Mouse (Mus musculus) neural tube, embryonic 15.5 days (tissue): ENCODE results near the gene Retreg1. TPM values are rescaled to one million over a fixed set of nuclear protein-coding genes. Genes with fewer than 3 reads are reported as not detected.

Experiments
- ATAC-seq: fragments of 200-750 bp; cut with Nextera tagmentation; 2 replicates; pipeline ENCODE4 v1.8.0; 2017; ENCODE audit warnings: mild to moderate bottlenecking, moderate TSS enrichment, moderate library complexity; ENCODE audit not compliant: low FRiP score
- H3K27ac ChIP-seq: fragments of 300-500 bp; sonication (generic); replicated peaks from 2 replicates; pipeline ENCODE4 v1.5.1; 2015; ENCODE audit warnings: mild to moderate bottlenecking, inconsistent platforms
- H3K27me3 ChIP-seq: fragments of 300-500 bp; sonication (generic); replicated peaks from 2 replicates; pipeline ENCODE4 v1.6.1; 2015; ENCODE audit warnings: inconsistent platforms
- H3K36me3 ChIP-seq: fragments of 300-500 bp; sonication (generic); 2 replicates; pipeline ENCODE4 v1.6.1; 2015; ENCODE audit warnings: inconsistent platforms
- H3K4me1 ChIP-seq: fragments of 300-500 bp; sonication (generic); 2 replicates; pipeline ENCODE4 v1.6.1; 2015; ENCODE audit warnings: inconsistent platforms
- H3K4me2 ChIP-seq: fragments of 300-500 bp; sonication (generic); 2 replicates; pipeline ENCODE4 v1.6.1; 2015; ENCODE audit warnings: inconsistent platforms, mild to moderate bottlenecking, moderate library complexity
- H3K4me3 ChIP-seq: fragments of 300-500 bp; sonication (generic); replicated peaks from 2 replicates; pipeline ENCODE4 v1.5.1; 2015; ENCODE audit warnings: mild to moderate bottlenecking, inconsistent platforms
- H3K9ac ChIP-seq: fragments of 300-500 bp; sonication (generic); replicated peaks from 2 replicates; pipeline ENCODE4 v1.6.1; 2015; ENCODE audit warnings: mild to moderate bottlenecking, inconsistent platforms
- H3K9me3 ChIP-seq: fragments of 300-500 bp; sonication (generic); replicated peaks from 2 replicates; pipeline ENCODE4 v1.6.1; 2016; ENCODE audit warnings: inconsistent platforms
- WGBS: fragments of 180-500 bp; shearing (Covaris S2); methylation state at CpG from one replicate; pipeline ENCODE4 v1.1.7; 2015; ENCODE audit warnings: mixed read lengths; 5-methylcytosine and 5-hydroxymethylcytosine counted together
- polyA plus RNA-seq: library from polyadenylated mRNA; unstranded; fragments of >200 nt; fragmentation: Nextera tagmentation; extraction: Ambion mirVana; gene quantifications from 2 replicates; pipeline ENCODE4 v1.2.1, GENCODE M21; 2015

The Retreg1 gene
- polyA plus RNA-seq, 1 experiment from 2014 or later, result 16.2 TPM

- Histone ChIP-seq H3K27ac (no peak overlapping the region), H3K27me3 (no peaks in the 10 kb centered on the region), H3K4me3 (no peak overlapping the region), H3K9me3 (no peaks in the 10 kb centered on the region), H3K4me1 (0 out of 2 replicates have a peak, but pooled peaks cover 4% of the 10 kb centered on the region), H3K36me3 (no peaks in the 10 kb centered on the region), H3K9ac (no peak overlapping the region), H3K4me2 (no peak overlapping the region)
- 90% methylated on average over 7 of the region's 7 CpGs for WGBS
- no peak for ATAC-seq
Measured at GRCm38 (mm10) chr15:25934411-25934810, 91.4 kb downstream of the Retreg1 start.

DNA sequence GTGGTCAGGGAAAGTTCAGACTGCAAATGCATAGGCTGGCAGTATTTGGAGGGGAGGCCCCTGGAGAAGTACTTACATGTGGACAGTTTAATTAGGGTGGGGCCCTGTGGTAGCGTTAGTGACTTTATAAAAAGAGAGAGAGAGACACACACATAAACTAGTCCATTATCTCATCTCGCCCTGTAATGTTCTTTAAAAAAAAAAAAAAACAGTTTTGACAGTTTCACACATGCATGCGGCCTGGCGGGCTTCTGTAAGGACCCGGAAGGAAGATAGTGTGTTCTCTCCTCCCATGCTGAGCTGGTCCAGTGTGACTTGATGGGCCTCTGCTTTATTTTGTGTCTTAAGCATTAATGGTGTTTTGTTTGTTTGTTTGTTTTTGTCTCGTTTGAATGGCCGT is 95.5 kb downstream of the Retreg1 start:
- no peaks in the 10 kb centered on the region for H3K4me1 ChIP-seq
- no peak overlapping the region for H3K4me3 ChIP-seq
- no peak overlapping the region for H3K27ac ChIP-seq
- H3K9me3 ChIP-seq, result no peaks in the 10 kb centered on the region
- ATAC-seq, result no peak
- no peak overlapping the region for H3K9ac ChIP-seq
- H3K36me3 ChIP-seq, result no peaks in the 10 kb centered on the region
- WGBS, result 94% methylated on average over 7 of the region's 7 CpGs
- no peaks in the 10 kb centered on the region for H3K27me3 ChIP-seq
- H3K4me2 ChIP-seq, result no peak overlapping the region

GRCm38 (mm10) chr15:25940397-25941377 is 97.7 kb downstream of the Retreg1 start:
- H3K27ac ChIP-seq, result no peak overlapping the region
- no peaks in the 10 kb centered on the region for H3K9me3 ChIP-seq
- 52% methylated on average over 24 of the region's 24 CpGs for WGBS
- no peak overlapping the region for H3K9ac ChIP-seq
- no peaks in the 10 kb centered on the region for H3K36me3 ChIP-seq
- no peak for ATAC-seq
- H3K4me1 ChIP-seq, result no peaks in the 10 kb centered on the region
- no peaks in the 10 kb centered on the region for H3K27me3 ChIP-seq
- H3K4me2 ChIP-seq, result peak overlapping the region; percentile 13; the same call in 1 of the 2 replicates
- no peak overlapping the region for H3K4me3 ChIP-seq

DNA sequence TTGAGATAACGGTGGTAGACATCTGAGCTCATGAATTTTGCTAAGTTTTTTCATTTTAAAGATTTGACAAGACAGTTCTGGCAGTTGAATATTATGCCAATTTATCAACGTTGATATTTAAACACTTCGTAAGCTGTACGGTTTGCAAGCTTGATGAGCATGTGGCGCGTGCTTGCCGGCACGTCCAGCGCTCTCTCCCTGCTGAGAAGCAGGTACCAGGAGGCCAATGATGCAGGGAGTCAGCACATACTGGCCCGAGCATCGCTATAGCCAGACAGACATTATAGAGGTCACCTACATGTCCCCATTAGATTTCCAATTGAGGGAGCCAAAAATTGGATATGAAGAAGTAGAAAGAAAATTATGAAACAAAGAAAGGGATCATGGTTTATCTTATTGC is 98.5 kb downstream of the Retreg1 start:
- H3K27me3 ChIP-seq, result no peaks in the 10 kb centered on the region
- H3K4me3 ChIP-seq, result no peak overlapping the region
- H3K9ac ChIP-seq, result no peak overlapping the region
- no peaks in the 10 kb centered on the region for H3K4me1 ChIP-seq
- no peak overlapping the region for H3K4me2 ChIP-seq
- no peak overlapping the region for H3K27ac ChIP-seq
- no peaks in the 10 kb centered on the region for H3K36me3 ChIP-seq
- 80% methylated on average over 11 of the region's 11 CpGs for WGBS
- H3K9me3 ChIP-seq, result no peaks in the 10 kb centered on the region
- ATAC-seq, result no peak

- H3K4me1 ChIP-seq, result no peaks in the 10 kb centered on the region
- no peak overlapping the region for H3K4me2 ChIP-seq
- no peak overlapping the region for H3K4me3 ChIP-seq
- H3K9me3 ChIP-seq, result no peaks in the 10 kb centered on the region
- 65% methylated on average over 4 of the region's 4 CpGs for WGBS
- no peaks in the 10 kb centered on the region for H3K27me3 ChIP-seq
- H3K27ac ChIP-seq, result no peak overlapping the region
- no peaks in the 10 kb centered on the region for H3K36me3 ChIP-seq
- H3K9ac ChIP-seq, result no peak overlapping the region
- ATAC-seq, result no peak
Measured at GRCm38 (mm10) chr15:25942415-25942814, 99.4 kb downstream of the Retreg1 start.

GRCm38 (mm10) chr15:25943386-25944137 is 100.6 kb downstream of the Retreg1 start:
- 92% methylated on average over 15 of the region's 15 CpGs for WGBS
- Histone ChIP-seq H3K9me3 (no peaks in the 10 kb centered on the region), H3K36me3 (no peaks in the 10 kb centered on the region), H3K27me3 (no peaks in the 10 kb centered on the region), H3K27ac (no peak overlapping the region), H3K4me2 (no peak overlapping the region), H3K9ac (no peak overlapping the region), H3K4me1 (no peaks in the 10 kb centered on the region), H3K4me3 (no peak overlapping the region)
- no peak for ATAC-seq

GRCm38 (mm10) chr15:25945224-25945623 is 102.2 kb downstream of the Retreg1 start:
- Histone ChIP-seq H3K4me2 (no peak overlapping the region), H3K9ac (no peak overlapping the region), H3K36me3 (no peaks in the 10 kb centered on the region), H3K4me1 (no peaks in the 10 kb centered on the region), H3K9me3 (no peaks in the 10 kb centered on the region), H3K4me3 (no peak overlapping the region), H3K27me3 (no peaks in the 10 kb centered on the region), H3K27ac (no peak overlapping the region)
- ATAC-seq, result no peak
- 85% methylated on average over 8 of the region's 8 CpGs for WGBS

DNA sequence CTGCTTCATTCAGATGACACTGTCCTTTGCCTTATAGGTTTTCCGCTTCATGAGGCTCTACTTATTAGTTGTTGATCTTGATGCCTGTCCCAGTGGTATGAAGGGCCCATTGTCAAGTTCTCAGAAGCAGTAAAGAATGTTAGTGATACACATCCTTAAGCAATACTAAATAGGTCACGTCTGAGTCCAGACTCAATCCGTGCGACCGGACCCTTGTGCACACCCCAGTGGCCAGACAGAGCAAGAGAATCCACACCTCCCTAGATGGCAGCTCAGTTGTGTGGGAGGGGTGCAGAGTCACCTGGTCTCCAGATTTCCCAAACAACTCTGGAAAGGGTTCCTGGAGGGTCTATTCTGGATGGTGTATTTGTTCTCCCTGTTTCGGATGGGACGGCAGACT is 103.5 kb downstream of the Retreg1 start:
- Histone ChIP-seq H3K27ac (no peak overlapping the region), H3K36me3 (no peaks in the 10 kb centered on the region), H3K4me1 (no peaks in the 10 kb centered on the region), H3K9me3 (no peaks in the 10 kb centered on the region), H3K9ac (no peak overlapping the region), H3K4me2 (no peak overlapping the region), H3K4me3 (no peak overlapping the region), H3K27me3 (no peaks in the 10 kb centered on the region)
- 94% methylated on average over 7 of the region's 7 CpGs for WGBS
- no peak for ATAC-seq

DNA sequence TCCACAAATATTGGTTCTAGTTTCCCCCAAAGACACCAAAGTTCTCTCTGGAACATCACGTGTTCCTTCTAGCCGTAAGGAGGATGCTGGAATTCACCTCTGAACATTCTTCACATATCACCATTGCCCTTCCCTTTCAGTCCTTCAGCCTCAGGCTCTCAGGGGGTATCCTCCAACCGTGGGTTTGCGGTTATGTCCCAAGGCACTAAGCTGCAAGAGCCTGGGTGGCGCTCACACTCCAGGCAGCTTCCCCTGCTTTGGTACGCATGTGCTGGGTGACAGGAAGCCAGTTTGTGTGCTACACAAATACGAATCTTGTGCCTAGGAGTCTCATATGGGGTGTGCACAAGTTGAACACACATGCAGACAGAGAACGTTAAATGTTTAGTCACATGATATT is 104.4 kb downstream of the Retreg1 start:
- Histone ChIP-seq H3K4me2 (no peak overlapping the region), H3K4me3 (no peak overlapping the region), H3K27ac (no peak overlapping the region), H3K4me1 (no peaks in the 10 kb centered on the region), H3K27me3 (no peaks in the 10 kb centered on the region), H3K9ac (no peak overlapping the region), H3K36me3 (no peaks in the 10 kb centered on the region), H3K9me3 (no peaks in the 10 kb centered on the region)
- ATAC-seq, result no peak
- 85% methylated on average over 8 of the region's 8 CpGs for WGBS

GRCm38 (mm10) chr15:25948257-25949223 is 105.6 kb downstream of the Retreg1 start:
- H3K27ac ChIP-seq, result no peak overlapping the region
- no peaks in the 10 kb centered on the region for H3K9me3 ChIP-seq
- no peak overlapping the region for H3K4me3 ChIP-seq
- no peak overlapping the region for H3K9ac ChIP-seq
- no peaks in the 10 kb centered on the region for H3K4me1 ChIP-seq
- no peak overlapping the region for H3K4me2 ChIP-seq
- 86% methylated on average over 26 of the region's 26 CpGs for WGBS
- no peak for ATAC-seq
- no peaks in the 10 kb centered on the region for H3K27me3 ChIP-seq
- no peaks in the 10 kb centered on the region for H3K36me3 ChIP-seq

GRCm38 (mm10) chr15:25949696-25950095 is 106.7 kb downstream of the Retreg1 start:
- Histone ChIP-seq H3K4me2 (no peak overlapping the region), H3K9me3 (no peaks in the 10 kb centered on the region), H3K27me3 (no peaks in the 10 kb centered on the region), H3K9ac (no peak overlapping the region), H3K4me3 (no peak overlapping the region), H3K27ac (no peak overlapping the region), H3K4me1 (0 out of 2 replicates have a peak, but pooled peaks cover 6% of the 10 kb centered on the region), H3K36me3 (no peaks in the 10 kb centered on the region)
- ATAC-seq, result no peak
- 84% methylated on average over 9 of the region's 9 CpGs for WGBS
